Mouse (Mus musculus): ENCODE data around the gene Ripk4. TPM values are rescaled to one million over a fixed set of nuclear protein-coding genes. Genes with fewer than 3 reads are reported as not detected.

The Ripk4 gene
- 0.67 and 1.1 TPM in 2 replicates for polyA plus RNA-seq (2012; rRNA removed)

DNA sequence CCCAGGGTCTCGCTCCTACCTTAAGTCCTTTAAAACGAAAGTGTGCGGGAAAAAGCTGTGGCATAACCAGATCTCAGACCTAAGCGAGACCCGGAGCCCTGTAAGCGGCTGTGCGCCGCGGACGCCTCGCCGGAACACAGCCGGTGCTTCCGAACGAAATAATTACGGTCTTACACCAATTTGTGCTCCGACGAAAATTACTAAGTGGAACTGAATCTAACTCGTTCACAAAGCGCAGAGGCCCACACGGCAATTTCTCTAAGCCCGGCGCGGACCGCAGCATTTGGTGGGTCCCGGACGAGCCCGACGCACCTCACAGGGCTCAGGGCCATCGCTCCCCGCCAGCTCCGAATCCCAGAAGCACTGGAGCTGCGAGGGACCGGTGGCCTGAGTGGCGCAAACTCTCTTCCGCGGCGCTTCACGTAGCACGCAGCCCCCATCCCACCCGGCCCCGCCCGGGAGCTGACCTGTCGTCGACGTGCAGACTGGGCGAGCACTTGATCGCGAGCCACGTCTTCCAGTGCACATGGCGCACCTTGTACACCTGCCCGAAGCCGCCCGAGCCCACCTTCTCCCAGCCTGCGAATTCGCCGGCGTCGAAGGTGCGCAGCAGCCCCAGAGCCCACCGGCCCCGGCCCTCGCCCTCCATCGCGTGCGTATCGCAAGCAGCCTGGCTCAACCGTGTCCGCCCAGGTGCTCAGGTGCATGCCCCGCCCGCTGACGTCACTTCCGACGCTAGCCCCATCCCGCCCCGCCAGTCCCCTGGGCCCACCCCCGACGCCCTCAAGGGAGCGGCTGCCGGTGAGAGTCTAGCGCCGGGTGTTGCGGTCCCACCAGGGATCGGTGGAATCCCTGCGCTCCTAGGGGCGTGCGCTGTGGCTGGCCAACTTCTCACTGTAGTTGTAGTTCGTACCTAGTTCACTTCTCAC is at the start of gene Ripk4:
Gene Ripk4, minus strand, starts transcription at position 727 of the 929 bp plus-strand sequence.

Other genes with a start within 250 kb of the Ripk4 start
- not detected in 2 replicates for gene Fam3b, start 249.0 kb downstream of the Ripk4 start, polyA plus RNA-seq (2012; rRNA removed)
- gene Tmprss2, start 152.6 kb downstream of the Ripk4 start, polyA plus RNA-seq (2012; rRNA removed): 0.59 and 0.94 TPM in 2 replicates
- gene Prdm15, start 88.1 kb upstream of the Ripk4 start, polyA plus RNA-seq (2012; rRNA removed): 17.8 and 24.6 TPM in 2 replicates
- gene C2cd2, start 198.8 kb upstream of the Ripk4 start, polyA plus RNA-seq (2012; rRNA removed): 11.4 and 14.0 TPM in 2 replicates
- 16.7 and 19.3 TPM in 2 replicates for gene Zbtb21, start 198.8 kb upstream of the Ripk4 start, polyA plus RNA-seq (2012; rRNA removed)
- 13.5 and 21.7 TPM in 2 replicates for gene B230307C23Rik, start 233.5 kb upstream of the Ripk4 start, polyA plus RNA-seq (2012; rRNA removed)